Mouse (Mus musculus): ENCODE measurements around the gene Tmc8. TPM values are rescaled to one million over a fixed set of nuclear protein-coding genes. Genes with fewer than 3 reads are reported as not detected.

Tmc8 gene
- polyA plus RNA-seq, 1 experiment: 5.3 TPM

DNA sequence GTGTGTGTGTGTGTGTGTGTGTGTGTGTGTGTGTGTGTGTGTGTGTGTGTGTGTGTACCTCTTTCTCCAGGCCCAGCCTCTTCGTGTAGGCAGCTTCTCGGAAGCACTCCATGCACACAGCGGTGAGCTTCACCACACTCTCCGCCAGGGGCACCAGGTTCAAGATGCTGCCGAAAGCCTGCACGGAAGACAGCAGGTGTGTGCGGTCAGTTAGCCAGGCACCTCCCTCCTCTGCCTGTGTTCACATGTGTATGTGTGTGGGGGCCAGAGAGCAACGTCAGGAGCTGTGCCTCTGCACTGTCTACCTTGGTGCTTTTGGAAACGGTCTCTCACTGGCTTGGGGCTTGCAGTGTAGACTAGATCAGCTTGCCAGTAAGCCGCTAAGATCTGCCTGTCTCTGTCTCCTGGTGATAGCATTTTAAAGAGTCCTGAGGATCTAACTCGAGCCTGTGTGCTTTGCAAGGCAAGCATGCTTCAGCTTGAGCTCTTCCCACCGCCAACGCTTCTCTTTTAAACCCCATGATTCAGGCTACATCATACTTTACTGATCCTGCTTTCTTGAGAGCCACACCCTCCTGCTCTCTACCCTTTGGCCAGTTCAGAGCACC, 34.6 kb downstream of the Tmc8 start:
- H3K4me1 ChIP-seq (ENCODE audit: control insufficient read depth, insufficient read depth, low read length): peaks cover under 1% of the 10 kb centered on the region; the same call in 1 of the 2 replicates
- no peak for TF ChIP-seq CTCF (conservative IDR thresholded peaks at IDR 0.05; ENCODE audit: insufficient read depth, insufficient read length, low read depth, low read length)
- TF ChIP-seq POLR2A (IDR thresholded peaks at IDR 0.05; ENCODE audit: low read depth, low read length): no peak
- 85% methylated on average over 13 of the region's 13 CpGs for WGBS
- no peaks in the 10 kb centered on the region for H3K36me3 ChIP-seq (ENCODE audit: control insufficient read depth, insufficient read depth, low read length)
- DNase-seq: no peak
- no peak overlapping the region for H3K27ac ChIP-seq (ENCODE audit: insufficient read depth, low read depth, low read length)
- no peak overlapping the region for H3K4me3 ChIP-seq (ENCODE audit: insufficient read depth, low read depth, low read length)
- H3K27me3 ChIP-seq (replicated peaks; ENCODE audit: control insufficient read depth, insufficient read depth, low read length): no peaks in the 10 kb centered on the region

GRCm38 (mm10) chr11:117819095-117819494, 37.2 kb downstream of the Tmc8 start:
- WGBS: 75% methylated on average over 8 of the region's 8 CpGs

DNA sequence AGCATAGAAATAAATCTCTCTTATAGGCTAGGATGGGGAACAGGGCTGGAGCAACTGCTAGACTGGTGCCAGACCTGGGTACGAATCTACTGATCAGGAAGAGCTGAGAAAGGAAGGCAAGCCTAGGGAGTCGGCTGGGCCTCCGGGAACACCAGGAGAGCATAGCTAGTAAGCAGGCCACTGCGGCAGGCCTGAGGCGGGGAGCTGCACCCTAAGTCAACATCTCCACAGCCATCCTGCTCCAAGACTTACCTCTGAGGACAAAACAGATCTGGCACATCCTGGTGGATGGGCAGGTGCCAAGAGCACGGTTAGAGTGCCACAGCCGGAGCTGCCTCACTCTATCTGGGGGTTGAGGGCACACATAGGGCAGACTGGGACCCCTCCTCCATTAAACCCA, 38.3 kb downstream of the Tmc8 start:
- H3K4me1 ChIP-seq (ENCODE audit: control insufficient read depth, insufficient read depth, low read length): peaks cover 9% of the 10 kb centered on the region; the same call in 1 of the 2 replicates
- 90% methylated on average over 7 of the region's 7 CpGs for WGBS
- no peaks in the 10 kb centered on the region for H3K27me3 ChIP-seq (replicated peaks; ENCODE audit: control insufficient read depth, insufficient read depth, low read length)
- no peaks in the 10 kb centered on the region for H3K36me3 ChIP-seq (ENCODE audit: control insufficient read depth, insufficient read depth, low read length)
- H3K4me3 ChIP-seq (ENCODE audit: insufficient read depth, low read depth, low read length): no peak overlapping the region
- DNase-seq: no peak
- TF ChIP-seq CTCF (conservative IDR thresholded peaks at IDR 0.05; ENCODE audit: insufficient read depth, insufficient read length, low read depth, low read length) (no peak), POLR2A (IDR thresholded peaks at IDR 0.05; ENCODE audit: low read depth, low read length) (no peak)
- H3K27ac ChIP-seq (ENCODE audit: insufficient read depth, low read depth, low read length): no peak overlapping the region

More at GRCm38 (mm10) chr11:117819095-117819494, 37.2 kb downstream of the Tmc8 start:
- Histone ChIP-seq H3K4me3 (ENCODE audit: insufficient read depth, low read depth, low read length) (no peak overlapping the region), H3K27ac (ENCODE audit: insufficient read depth, low read depth, low read length) (no peak overlapping the region), H3K4me1 (ENCODE audit: control insufficient read depth, insufficient read depth, low read length) (peaks cover under 1% of the 10 kb centered on the region; the same call in 1 of the 2 replicates), H3K27me3 (replicated peaks; ENCODE audit: control insufficient read depth, insufficient read depth, low read length) (no peaks in the 10 kb centered on the region), H3K36me3 (ENCODE audit: control insufficient read depth, insufficient read depth, low read length) (no peaks in the 10 kb centered on the region)
- TF ChIP-seq POLR2A (IDR thresholded peaks at IDR 0.05; ENCODE audit: low read depth, low read length) (no peak), CTCF (conservative IDR thresholded peaks at IDR 0.05; ENCODE audit: insufficient read depth, insufficient read length, low read depth, low read length) (no peak)
- no peak for DNase-seq

GRCm38 (mm10) chr11:117821868-117822267, 40.0 kb downstream of the Tmc8 start:
- H3K27ac ChIP-seq (ENCODE audit: insufficient read depth, low read depth, low read length): no peak overlapping the region
- TF ChIP-seq CTCF (conservative IDR thresholded peaks at IDR 0.05; ENCODE audit: insufficient read depth, insufficient read length, low read depth, low read length): no peak
- TF ChIP-seq POLR2A (IDR thresholded peaks at IDR 0.05; ENCODE audit: low read depth, low read length): no peak
- WGBS: 76% methylated on average over 9 of the region's 9 CpGs
- H3K4me3 ChIP-seq (ENCODE audit: insufficient read depth, low read depth, low read length): no peak overlapping the region
- DNase-seq: no peak
- H3K36me3 ChIP-seq (ENCODE audit: control insufficient read depth, insufficient read depth, low read length): no peaks in the 10 kb centered on the region
- H3K27me3 ChIP-seq (replicated peaks; ENCODE audit: control insufficient read depth, insufficient read depth, low read length): no peaks in the 10 kb centered on the region
- peaks cover 20% of the 10 kb centered on the region; the same call in 1 of the 2 replicates for H3K4me1 ChIP-seq (ENCODE audit: control insufficient read depth, insufficient read depth, low read length)

GRCm38 (mm10) chr11:117822728-117823241, 40.9 kb downstream of the Tmc8 start:
- H3K27ac ChIP-seq (ENCODE audit: insufficient read depth, low read depth, low read length): no peak overlapping the region
- TF ChIP-seq POLR2A (IDR thresholded peaks at IDR 0.05; ENCODE audit: low read depth, low read length) (no peak), CTCF (conservative IDR thresholded peaks at IDR 0.05; ENCODE audit: insufficient read depth, insufficient read length, low read depth, low read length) (no peak)
- no peaks in the 10 kb centered on the region for H3K27me3 ChIP-seq (replicated peaks; ENCODE audit: control insufficient read depth, insufficient read depth, low read length)
- no peak overlapping the region for H3K4me3 ChIP-seq (ENCODE audit: insufficient read depth, low read depth, low read length)
- 43% methylated on average over 7 of the region's 7 CpGs for WGBS
- H3K36me3 ChIP-seq (ENCODE audit: control insufficient read depth, insufficient read depth, low read length): no peaks in the 10 kb centered on the region
- peaks cover 29% of the 10 kb centered on the region; the same call in 1 of the 2 replicates for H3K4me1 ChIP-seq (ENCODE audit: control insufficient read depth, insufficient read depth, low read length)
- peak; percentile 50 for DNase-seq

- no peak overlapping the region for H3K27ac ChIP-seq (ENCODE audit: insufficient read depth, low read depth, low read length)
- H3K27me3 ChIP-seq (replicated peaks; ENCODE audit: control insufficient read depth, insufficient read depth, low read length): no peaks in the 10 kb centered on the region
- TF ChIP-seq CTCF (conservative IDR thresholded peaks at IDR 0.05; ENCODE audit: insufficient read depth, insufficient read length, low read depth, low read length): no peak
- TF ChIP-seq POLR2A (IDR thresholded peaks at IDR 0.05; ENCODE audit: low read depth, low read length): no peak
- no peaks in the 10 kb centered on the region for H3K36me3 ChIP-seq (ENCODE audit: control insufficient read depth, insufficient read depth, low read length)
- no peak for DNase-seq
- no peak overlapping the region for H3K4me3 ChIP-seq (ENCODE audit: insufficient read depth, low read depth, low read length)
- H3K4me1 ChIP-seq (ENCODE audit: control insufficient read depth, insufficient read depth, low read length): peaks cover 35% of the 10 kb centered on the region; the same call in 1 of the 2 replicates
- 79% methylated on average over 6 of the region's 6 CpGs for WGBS
Measured at GRCm38 (mm10) chr11:117823411-117823810, 41.5 kb downstream of the Tmc8 start.

- WGBS: 2% methylated on average over 23 of the region's 23 CpGs
- H3K36me3 ChIP-seq (ENCODE audit: control insufficient read depth, insufficient read depth, low read length): no peaks in the 10 kb centered on the region
- no peaks in the 10 kb centered on the region for H3K27me3 ChIP-seq (replicated peaks; ENCODE audit: control insufficient read depth, insufficient read depth, low read length)
- DNase-seq: peak; percentile 89
- peaks cover 45% of the 10 kb centered on the region for H3K4me1 ChIP-seq (ENCODE audit: control insufficient read depth, insufficient read depth, low read length)
- TF ChIP-seq CTCF (conservative IDR thresholded peaks at IDR 0.05; ENCODE audit: insufficient read depth, insufficient read length, low read depth, low read length): peak; percentile 93
- no peak for TF ChIP-seq POLR2A (IDR thresholded peaks at IDR 0.05; ENCODE audit: low read depth, low read length)
- no peak overlapping the region for H3K4me3 ChIP-seq (ENCODE audit: insufficient read depth, low read depth, low read length)
- no peak overlapping the region for H3K27ac ChIP-seq (ENCODE audit: insufficient read depth, low read depth, low read length)
Measured at GRCm38 (mm10) chr11:117824060-117824969, 42.4 kb downstream of the Tmc8 start.

Measured in kidney, adult 2 months (tissue).